Mouse (Mus musculus) CH12.LX (cell line): ENCODE data around the gene H2-DMb2. TPM values are rescaled to one million over a fixed set of nuclear protein-coding genes. Genes with fewer than 3 reads are reported as not detected.
A peak's percentile ranks its signal among the peaks of the same experiment; 100 is the strongest.

ENCODE experiments used
- DNase-seq: peaks from one replicate; pipeline ENCODE4 v3.0.0-alpha.2; 2013; ENCODE audit errors: extremely low read depth
- H3K27ac ChIP-seq: 2 replicates; pipeline ENCODE4 v1.5.1; 2012; ENCODE audit warnings: low read depth, mild to moderate bottlenecking, control low read depth, moderate library complexity; ENCODE audit not compliant: insufficient read depth
- H3K27me3 ChIP-seq: replicated peaks from 2 replicates; pipeline ENCODE3; 2012; ENCODE audit warnings: inconsistent platforms
- H3K36me3 ChIP-seq, 2 experiments: replicated peaks in 1 of 2; 2 replicates each; pipeline versions ENCODE3 to v1.6.1; 2012; ENCODE audit warnings: inconsistent platforms in 1 of 2, low read length in 1 of 2, mild to moderate bottlenecking in 1 of 2, mixed read lengths in 1 of 2, moderate library complexity in 1 of 2; ENCODE audit not compliant: control insufficient read depth in 1 of 2, insufficient read depth in 1 of 2
- H3K4me1 ChIP-seq, 2 experiments: 2 replicates each; pipeline ENCODE4 v1.6.1; 2012; ENCODE audit warnings: inconsistent platforms in 1 of 2, moderate library complexity in 1 of 2; ENCODE audit not compliant: insufficient read depth in 2 of 2, control insufficient read depth in 1 of 2
- H3K4me2 ChIP-seq: 2 replicates; pipeline ENCODE4 v1.6.1; 2012; ENCODE audit warnings: low read depth, mild to moderate bottlenecking, control low read depth; ENCODE audit not compliant: poor library complexity, insufficient read depth, severe bottlenecking
- H3K4me3 ChIP-seq, 3 experiments: fragments of 150-350 bp in 1 of 3; sonication (generic) in 1 of 3; replicated peaks in 1 of 3; 2 replicates each; pipeline versions ENCODE3 to v1.5.1; 2011 to 2012; ENCODE audit warnings: low read depth in 2 of 3, low read length in 2 of 3, mild to moderate bottlenecking in 2 of 3, moderate library complexity in 2 of 3, control low read depth in 1 of 3, improper control_type of control experiment in 1 of 3, inconsistent platforms in 1 of 3, mixed read lengths in 1 of 3; ENCODE audit not compliant: poor library complexity in 1 of 3
- H3K79me2 ChIP-seq: replicated peaks from 2 replicates; pipeline ENCODE4 v1.6.1; 2012; ENCODE audit warnings: mild to moderate bottlenecking, moderate library complexity; ENCODE audit not compliant: control insufficient read depth, poor library complexity, insufficient read depth, severe bottlenecking; ENCODE audit errors: extremely low read depth
- H3K9ac ChIP-seq: 2 replicates; pipeline ENCODE4 v1.6.1; 2012; ENCODE audit warnings: low read depth, mild to moderate bottlenecking, control low read depth, moderate library complexity; ENCODE audit not compliant: insufficient read depth
- H3K9me3 ChIP-seq: replicated peaks from 2 replicates; pipeline ENCODE3; 2012; ENCODE audit warnings: low read length, inconsistent platforms, mixed read lengths
- BHLHE40 ChIP-seq: IDR thresholded peaks from 2 replicates; pipeline ENCODE4 v1.6.1; 2011; ENCODE audit warnings: mild to moderate bottlenecking, low read depth, low read length, improper control_type of control experiment
- CTCF ChIP-seq, 2 experiments: IDR thresholded peaks in 1 of 2; conservative IDR thresholded peaks in 1 of 2; 2 replicates each; pipeline ENCODE4 v1.5.1; 2011 to 2012; ENCODE audit warnings: low read depth in 2 of 2, low read length in 2 of 2, improper control_type of control experiment in 1 of 2, inconsistent platforms in 1 of 2, mild to moderate bottlenecking in 1 of 2, moderate library complexity in 1 of 2
- ELF1 ChIP-seq: IDR thresholded peaks from 2 replicates; pipeline ENCODE4 v1.6.1; 2014; ENCODE audit warnings: low read depth, mild to moderate bottlenecking, inconsistent platforms, low read length, improper control_type of control experiment
- ETS1 ChIP-seq: conservative IDR thresholded peaks from 2 replicates; pipeline ENCODE4 v1.6.1; 2012; ENCODE audit warnings: low read depth, mild to moderate bottlenecking, inconsistent platforms, low read length, improper control_type of control experiment, moderate library complexity
- GABPA ChIP-seq: IDR thresholded peaks from 2 replicates; pipeline ENCODE4 v1.6.1; 2012; ENCODE audit warnings: low read depth, low read length, improper control_type of control experiment, inconsistent platforms; ENCODE audit not compliant: insufficient replicate concordance
- HCFC1 ChIP-seq: IDR thresholded peaks from 2 replicates; pipeline ENCODE4 v1.6.1; 2012; ENCODE audit warnings: low read depth, mild to moderate bottlenecking, inconsistent platforms, low read length, improper control_type of control experiment
- JUND ChIP-seq: conservative IDR thresholded peaks from 2 replicates; pipeline ENCODE4 v1.6.1; 2011; ENCODE audit warnings: low read depth, low read length, improper control_type of control experiment
- MAZ ChIP-seq: IDR thresholded peaks from 2 replicates; pipeline ENCODE4 v1.6.1; 2012; ENCODE audit warnings: low read depth, mild to moderate bottlenecking, inconsistent platforms, low read length, improper control_type of control experiment, moderate library complexity
- PAX5 ChIP-seq: IDR thresholded peaks from 2 replicates; pipeline ENCODE4 v1.6.1; 2012; ENCODE audit warnings: low read length, inconsistent platforms, mixed read lengths
- POLR2A ChIP-seq: IDR thresholded peaks from 2 replicates; pipeline ENCODE4 v1.6.1; 2011; ENCODE audit warnings: low read depth, mild to moderate bottlenecking, improper control_type of control experiment, low read length
- POLR2AphosphoS2 ChIP-seq: IDR thresholded peaks from 2 replicates; pipeline ENCODE4 v1.6.1; 2011; ENCODE audit warnings: low read depth, low read length, improper control_type of control experiment
- RAD21 ChIP-seq: IDR thresholded peaks from 2 replicates; pipeline ENCODE4 v1.6.1; 2011; ENCODE audit warnings: low read depth, mild to moderate bottlenecking, low read length, improper control_type of control experiment, moderate library complexity
- SMC3 ChIP-seq: IDR thresholded peaks from 2 replicates; pipeline ENCODE4 v1.6.1; 2011; ENCODE audit warnings: low read depth, low read length, improper control_type of control experiment
- UBTF ChIP-seq: IDR thresholded peaks from 2 replicates; pipeline ENCODE4 v1.6.1; 2012; ENCODE audit warnings: low read depth, mild to moderate bottlenecking, inconsistent platforms, low read length, improper control_type of control experiment, moderate library complexity
- ZC3H11A ChIP-seq: IDR thresholded peaks from 2 replicates; pipeline ENCODE4 v1.6.1; 2012; ENCODE audit warnings: low read depth, mild to moderate bottlenecking, inconsistent platforms, low read length, improper control_type of control experiment
- dilution Hi-C: fragments of 300-500 bp; cut with MboI; formaldehyde crosslinking; loops from 2 replicates; pipeline ENCODE4 v1.14.3; 2020; ENCODE audit warnings: low sequenced_read_pairs; ENCODE audit not compliant: extremely low pct_unique_long_range_greater_than_20kb, extremely low pct_ligation_motif_present
- in situ Hi-C: fragments of 300-500 bp; cut with MboI; formaldehyde crosslinking; loops from 3 replicates; pipeline ENCODE4 v1.14.3; 2019; ENCODE audit warnings: low sequenced_read_pairs, low pct_ligation_motif_present, low pct_unique_long_range_greater_than_20kb, mixed read lengths
- polyA plus RNA-seq: library from polyadenylated mRNA; unstranded; fragments of >175 nt; gene quantifications from 2 replicates; pipeline ENCODE4 v1.2.1, GENCODE M21; 2012; ENCODE audit warnings: low read depth; ENCODE audit not compliant: insufficient read length
- total RNA-seq, 2 experiments: library from RNA; depleted of rRNA; stranded (reverse); fragments of 300-350 nt in 1 of 2; fragments of >200 nt in 1 of 2; gene quantifications; 2 replicates each; pipeline ENCODE4 v1.2.3; 2012 to 2014

Gene H2-DMb2
- total and polyA plus RNA-seq, 3 experiments: 107 to 199 (median 175) TPM

DNA sequence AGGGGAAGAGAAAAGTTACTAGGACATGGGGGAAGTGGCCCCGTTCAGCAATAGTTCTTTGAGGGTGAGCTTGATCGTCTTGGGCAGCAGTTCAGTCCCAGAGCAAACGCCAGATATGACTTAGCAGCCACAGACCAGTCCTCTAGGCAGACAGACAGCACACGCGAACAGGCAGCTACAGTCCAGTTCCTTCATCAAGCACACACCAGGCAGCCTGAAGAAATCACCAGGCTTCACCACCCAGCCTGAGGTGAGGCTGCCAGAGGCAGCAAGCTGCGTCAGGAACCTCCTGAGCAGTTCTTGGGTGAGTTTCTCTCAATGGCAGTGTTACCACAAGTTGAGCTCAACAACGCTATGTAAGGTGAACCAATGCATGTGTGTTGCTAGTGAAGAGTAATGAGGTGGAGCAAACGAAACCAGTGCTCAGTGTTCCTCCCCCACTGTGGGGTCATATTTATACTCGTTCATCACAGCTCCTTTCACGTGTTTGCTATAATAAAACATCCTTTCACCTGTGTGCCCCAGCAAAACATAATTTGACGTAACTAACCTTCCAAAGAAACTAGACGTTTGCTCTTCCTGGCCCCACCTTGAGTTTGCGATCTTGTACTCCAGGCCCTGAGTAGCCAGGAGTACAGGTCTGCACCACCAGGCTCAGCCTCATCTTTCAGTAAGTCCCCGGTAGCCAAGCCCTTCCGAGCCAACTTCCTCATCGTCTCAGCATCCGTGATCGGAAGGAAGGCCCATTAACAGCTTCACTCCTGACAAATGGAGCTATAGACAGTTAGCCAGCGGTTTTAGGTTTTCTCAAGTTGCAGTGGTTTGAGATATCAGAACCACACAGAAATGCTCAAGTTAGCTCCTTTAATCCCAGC, 12.8 kb upstream of the H2-DMb2 start:
- no peak overlapping the region for H3K27ac ChIP-seq
- H3K4me2 ChIP-seq: no peak overlapping the region
- TF ChIP-seq MAZ: no peak
- TF ChIP-seq POLR2AphosphoS2: 0 out of 2 replicates have a peak, but pooled peaks have one; percentile 8
- no peak overlapping the region for H3K4me3 ChIP-seq
- H3K4me1 ChIP-seq: peaks cover 8 to 45% of the 10 kb centered on the region in 2 experiments
- no peaks in the 10 kb centered on the region for H3K79me2 ChIP-seq
- no peaks in the 10 kb centered on the region for H3K9me3 ChIP-seq
- no peak overlapping the region for H3K9ac ChIP-seq
- no peak for DNase-seq
- H3K27me3 ChIP-seq: no peaks in the 10 kb centered on the region
- dilution Hi-C loops: no loop called here
- peaks cover 0 to 19% of the 10 kb centered on the region in 2 experiments for H3K36me3 ChIP-seq
- in situ Hi-C loops: no loop called here

DNA sequence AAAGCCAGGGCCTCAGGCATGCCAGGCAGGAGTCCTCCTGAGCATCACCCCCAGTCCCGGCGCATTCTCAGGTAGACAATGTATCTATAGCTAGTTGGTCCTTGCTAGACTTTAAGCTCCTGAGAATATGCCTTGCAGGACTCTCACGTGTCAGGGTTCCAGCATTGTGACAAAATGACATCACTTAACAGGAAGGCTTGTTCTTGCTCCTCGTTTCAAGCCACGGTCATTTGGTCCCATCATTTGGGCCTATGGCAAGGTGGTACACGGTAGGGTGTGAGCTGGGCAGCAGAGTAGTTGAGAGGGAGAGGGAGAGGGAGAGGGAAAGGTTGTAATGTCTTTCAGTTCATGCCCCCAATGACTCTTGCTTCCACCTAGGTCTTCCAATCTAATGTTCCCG, 11.2 kb upstream of the H2-DMb2 start:
- Histone ChIP-seq H3K27me3 (no peaks in the 10 kb centered on the region), H3K27ac (no peak overlapping the region), H3K79me2 (no peaks in the 10 kb centered on the region), H3K36me3 (peaks cover 0 to 16% of the 10 kb centered on the region in 2 experiments), H3K4me3 (no peak overlapping the region), H3K4me2 (no peak overlapping the region), H3K9ac (no peak overlapping the region), H3K9me3 (no peaks in the 10 kb centered on the region), H3K4me1 (peaks cover 7 to 41% of the 10 kb centered on the region in 2 experiments)
- TF ChIP-seq ZC3H11A (no peak), HCFC1 (no peak), POLR2A (no peak), RAD21 (no peak), JUND (no peak), POLR2AphosphoS2 (no peak), PAX5 (no peak), ELF1 (no peak), ETS1 (no peak), CTCF (conservative IDR thresholded peaks at IDR 0.05 in 1 of 2, IDR thresholded peaks at IDR 0.05 in 1 of 2; ENCODE audit: low read depth in 2 of 2, low read length in 2 of 2) (no peak), UBTF (no peak)
- in situ Hi-C loops (no loop called here), dilution Hi-C loops (no loop called here)
- DNase-seq: no peak

DNA sequence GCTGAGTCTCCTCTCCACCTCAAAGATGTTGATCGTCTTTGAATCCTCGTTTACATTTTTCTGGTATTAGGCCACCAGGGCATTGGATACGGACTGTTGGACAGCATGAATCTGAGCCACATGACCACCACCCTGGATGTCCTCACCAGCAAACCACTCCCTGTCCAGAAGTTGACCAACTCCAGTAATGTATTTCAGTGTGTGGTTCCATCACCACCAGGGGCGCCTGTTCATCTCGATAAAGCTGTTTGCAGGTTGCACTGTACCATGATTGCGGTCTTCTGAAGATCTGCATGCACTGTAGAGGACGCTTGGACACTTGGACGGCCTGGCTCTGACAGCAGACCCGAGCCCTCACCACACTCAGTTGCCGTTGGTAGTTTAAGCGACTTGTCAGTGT, 9.8 kb upstream of the H2-DMb2 start:
- H3K36me3 ChIP-seq: peaks cover 2 to 27% of the 10 kb centered on the region in 2 experiments
- H3K27me3 ChIP-seq: no peaks in the 10 kb centered on the region
- H3K9me3 ChIP-seq: no peaks in the 10 kb centered on the region
- peaks cover 0 to 35% of the 10 kb centered on the region in 2 experiments; a peak in 3 of 4 replicates for H3K4me1 ChIP-seq
- no peak overlapping the region for H3K9ac ChIP-seq
- TF ChIP-seq BHLHE40 (no peak), GABPA (no peak), RAD21 (no peak; the same call in 1 of the 2 replicates), CTCF (conservative IDR thresholded peaks at IDR 0.05 in 1 of 2, IDR thresholded peaks at IDR 0.05 in 1 of 2; ENCODE audit: low read depth in 2 of 2, low read length in 2 of 2) (peak; percentile 28 to 59), SMC3 (0 out of 2 replicates have a peak, but pooled peaks have one; percentile 3)
- no peaks in the 10 kb centered on the region for H3K79me2 ChIP-seq
- no peak for DNase-seq
- in situ Hi-C loops (no loop called here), dilution Hi-C loops (no loop called here)
- no peak overlapping the region for H3K4me2 ChIP-seq
- H3K4me3 ChIP-seq: no peak overlapping the region
- H3K27ac ChIP-seq: no peak overlapping the region
